Mouse (Mus musculus): ENCODE measurements around the gene Tbc1d23.
A peak's percentile ranks its signal among the peaks of the same experiment; 100 is the strongest.

Gene Tbc1d23

GRCm38 (mm10) chr16:57162841-57163240, 68.5 kb downstream of the Tbc1d23 start:
- no peak for DNase-seq (ENCODE audit: low spot score)

GRCm38 (mm10) chr16:57159835-57160234, 71.5 kb downstream of the Tbc1d23 start:
- DNase-seq (ENCODE audit: low spot score): no peak

GRCm38 (mm10) chr16:57157728-57158127, 73.6 kb downstream of the Tbc1d23 start:
- DNase-seq (ENCODE audit: low spot score): no peak

GRCm38 (mm10) chr16:57157076-57157475, 74.2 kb downstream of the Tbc1d23 start:
- DNase-seq (ENCODE audit: low spot score): no peak

- no peak for DNase-seq (ENCODE audit: low spot score)
Measured at GRCm38 (mm10) chr16:57155899-57156298, 75.4 kb downstream of the Tbc1d23 start.

DNA sequence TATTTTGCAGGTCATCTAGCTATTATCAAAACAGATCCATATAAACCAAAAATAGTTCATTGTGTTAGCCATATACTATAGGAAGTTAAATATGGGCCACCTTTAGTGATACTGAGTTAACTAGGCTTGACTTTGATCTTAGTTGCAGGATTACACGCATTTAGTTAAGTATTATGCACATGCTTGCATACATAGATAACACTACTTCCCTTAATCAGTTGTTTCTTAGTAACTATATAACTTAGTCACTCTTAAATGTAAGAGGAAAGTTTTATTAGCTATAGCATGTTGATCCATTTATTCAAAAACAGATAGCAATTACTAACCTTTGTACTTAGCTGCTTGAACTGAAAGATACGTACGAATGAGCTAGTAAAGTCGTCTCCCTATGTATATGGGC, 79.9 kb downstream of the Tbc1d23 start:
- DNase-seq (ENCODE audit: low spot score): no peak

DNA sequence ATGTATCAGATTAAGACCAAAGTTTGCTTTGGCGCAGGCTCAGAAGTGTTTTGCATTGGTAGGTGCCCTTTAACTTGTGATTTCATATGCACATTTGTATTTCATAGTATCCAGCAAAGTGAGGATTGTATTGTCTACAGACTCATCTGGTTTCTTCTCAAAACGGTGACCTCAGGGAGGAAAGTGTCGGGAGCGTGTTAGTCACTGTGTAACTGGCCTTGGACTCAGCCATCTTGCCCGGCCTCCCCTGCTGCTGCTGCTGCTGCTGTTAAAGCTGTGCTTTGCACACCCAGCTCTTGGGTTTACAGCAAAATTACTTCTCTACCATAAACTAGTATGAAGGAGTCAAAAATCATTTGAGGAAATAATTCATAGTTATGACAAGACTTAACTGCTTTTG, 86.6 kb downstream of the Tbc1d23 start:
- no peak for DNase-seq (ENCODE audit: low spot score)

GRCm38 (mm10) chr16:57133611-57134010, 97.7 kb downstream of the Tbc1d23 start:
- DNase-seq (ENCODE audit: low spot score): no peak

GRCm38 (mm10) chr16:57132326-57132725, 99.0 kb downstream of the Tbc1d23 start:
- no peak for DNase-seq (ENCODE audit: low spot score)

GRCm38 (mm10) chr16:57131544-57131943, 99.8 kb downstream of the Tbc1d23 start:
- no peak for DNase-seq (ENCODE audit: low spot score)

DNA sequence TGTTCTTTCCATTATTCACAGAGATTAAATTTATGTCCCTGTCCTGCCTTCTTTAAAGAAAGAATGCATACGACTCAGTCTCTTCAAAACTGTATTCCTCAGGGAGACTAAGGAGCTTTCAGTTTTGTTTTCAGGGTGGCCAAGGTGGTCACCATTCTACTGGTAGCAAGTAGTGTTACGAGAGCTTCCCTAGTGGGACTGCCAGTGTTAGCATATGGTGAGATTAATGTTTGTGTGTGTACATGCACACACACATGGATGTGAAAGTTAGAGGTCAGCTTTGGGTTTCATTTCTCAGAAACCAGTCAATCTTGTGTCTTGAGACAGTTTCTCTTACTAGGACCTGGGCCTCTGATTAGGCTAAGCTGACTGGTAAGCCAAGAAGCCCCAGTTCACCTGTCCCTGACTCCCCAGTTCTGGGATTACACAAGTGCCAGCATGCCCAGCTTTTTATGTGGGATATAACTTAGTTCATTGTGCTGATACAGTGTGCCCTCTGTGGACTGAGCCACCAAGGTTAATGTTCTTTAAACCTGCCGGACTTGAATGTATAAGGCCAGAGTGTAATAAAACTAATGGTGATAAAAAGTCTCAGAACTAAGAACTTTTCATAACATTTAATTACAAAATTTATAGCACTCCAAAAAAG, 100.4 kb downstream of the Tbc1d23 start:
- no peak for DNase-seq (ENCODE audit: low spot score)

DNA sequence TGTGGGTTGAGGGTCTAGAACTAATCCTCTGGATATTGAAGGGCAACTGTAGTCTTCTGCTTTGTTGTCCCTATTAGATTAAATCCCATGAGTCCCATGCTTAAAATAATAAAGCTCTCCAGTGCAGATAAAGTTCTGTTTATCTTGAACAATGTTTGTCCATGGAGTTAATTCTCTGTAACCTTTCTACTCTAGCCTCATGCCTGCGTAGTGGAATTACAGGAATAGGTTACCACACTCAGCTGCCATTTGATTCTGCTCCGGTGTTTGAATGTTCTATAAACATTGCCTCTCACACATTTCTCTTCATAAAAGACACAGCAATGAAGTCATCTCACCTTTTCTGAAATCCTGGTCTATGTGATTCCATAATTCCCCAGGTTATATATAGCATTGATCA, 103.5 kb downstream of the Tbc1d23 start:
- no peak for DNase-seq (ENCODE audit: low spot score)

GRCm38 (mm10) chr16:57126268-57126667, 105.0 kb downstream of the Tbc1d23 start:
- DNase-seq (ENCODE audit: low spot score): no peak

GRCm38 (mm10) chr16:57122682-57123445, 108.4 kb downstream of the Tbc1d23 start:
- DNase-seq (ENCODE audit: low spot score): no peak

DNA sequence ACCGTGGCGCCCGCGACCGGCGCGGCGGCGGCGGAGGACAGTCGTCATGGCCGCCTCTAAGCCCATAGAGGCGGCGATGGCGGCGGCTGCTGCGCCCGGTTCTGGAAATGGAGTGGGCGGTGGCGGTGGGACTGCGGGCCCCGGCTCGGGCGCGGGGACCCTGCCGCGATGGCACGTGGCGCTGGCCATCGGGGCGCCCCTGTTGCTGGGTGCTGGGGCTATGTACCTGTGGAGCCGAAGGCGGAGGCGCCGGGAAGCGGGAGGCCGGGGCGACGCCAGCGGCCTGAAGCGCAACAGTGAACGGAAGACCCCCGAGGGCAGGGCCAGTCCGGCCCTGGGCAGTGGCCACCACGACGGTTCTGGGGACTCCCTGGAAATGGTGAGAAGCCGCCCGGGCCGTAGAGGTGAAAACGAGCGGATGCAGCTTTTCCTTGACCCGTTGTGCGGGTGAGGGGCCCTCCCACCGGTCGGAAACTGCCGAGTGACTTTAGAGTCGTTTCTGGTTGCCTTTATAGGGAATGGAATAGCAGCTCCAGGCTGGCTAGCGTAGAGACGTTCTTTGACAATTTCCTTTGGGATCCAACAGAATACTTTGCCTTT, 109.4 kb downstream of the Tbc1d23 start:
- DNase-seq (ENCODE audit: low spot score): no peak

DNA sequence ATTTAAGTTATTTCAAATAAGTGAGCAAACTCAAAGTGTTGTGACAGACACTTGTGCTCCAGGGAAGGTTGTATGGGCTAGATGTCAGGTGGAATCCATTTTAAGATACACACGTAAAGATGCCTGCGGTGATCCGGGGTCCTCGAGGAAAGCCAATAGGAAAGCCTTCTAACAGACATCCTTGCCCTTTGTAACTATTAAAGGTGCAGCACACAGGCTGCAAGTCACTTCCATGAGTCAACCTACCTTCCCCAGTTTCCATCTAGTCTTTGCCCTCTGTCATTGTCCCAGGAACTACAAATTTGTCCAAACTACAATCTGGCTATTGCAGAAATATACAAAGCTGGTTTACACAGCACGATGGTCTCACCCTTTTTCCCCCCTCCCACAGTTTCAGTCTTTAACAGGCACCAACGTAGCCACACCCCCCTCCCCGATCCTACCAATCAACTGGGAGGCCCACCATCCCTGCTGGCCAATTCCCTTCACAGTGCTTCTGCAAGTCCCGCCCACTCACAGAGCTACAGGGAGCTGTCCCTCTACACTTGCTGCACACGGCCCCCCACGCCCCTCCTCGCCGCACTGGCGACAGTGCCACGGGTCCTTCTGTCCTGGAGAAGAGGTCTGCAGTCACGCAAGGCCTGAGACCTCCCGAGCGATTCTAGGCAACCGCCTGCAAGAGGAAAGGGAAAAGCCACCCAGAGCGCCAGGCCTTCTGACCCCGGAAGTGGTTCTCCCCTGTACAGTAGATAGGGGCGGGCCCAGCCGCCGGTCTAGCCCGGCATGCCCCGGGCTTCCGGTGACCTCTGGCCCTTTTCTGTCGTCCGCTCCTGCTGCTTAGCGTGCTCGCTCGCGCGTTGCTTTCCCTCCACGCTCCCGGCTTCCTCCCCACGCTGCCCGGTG, 110.1 kb downstream of the Tbc1d23 start, which contains the start of gene Tomm70a:
Tomm70a (plus strand) TSS at position 791 of the 903 bp plus-strand sequence.
- peak; percentile 98 for DNase-seq (ENCODE audit: low spot score)
